Mouse (Mus musculus) NIH3T3 (cell line): ENCODE results near the gene Sema4d.
"Not testable (repeated sequence)": the region's sequence is repeated elsewhere in the genome, so short reads cannot be mapped to it uniquely, and the experiment has no call there.

Experiments
- DNase-seq: peaks from one replicate; pipeline ENCODE4 v3.0.0-alpha.2; 2012; ENCODE audit warnings: low read depth

Gene Sema4d

GRCm38 (mm10) chr13:51679332-51679731 lies 114.2 kb downstream of the Sema4d start:
- no peak for DNase-seq

DNA sequence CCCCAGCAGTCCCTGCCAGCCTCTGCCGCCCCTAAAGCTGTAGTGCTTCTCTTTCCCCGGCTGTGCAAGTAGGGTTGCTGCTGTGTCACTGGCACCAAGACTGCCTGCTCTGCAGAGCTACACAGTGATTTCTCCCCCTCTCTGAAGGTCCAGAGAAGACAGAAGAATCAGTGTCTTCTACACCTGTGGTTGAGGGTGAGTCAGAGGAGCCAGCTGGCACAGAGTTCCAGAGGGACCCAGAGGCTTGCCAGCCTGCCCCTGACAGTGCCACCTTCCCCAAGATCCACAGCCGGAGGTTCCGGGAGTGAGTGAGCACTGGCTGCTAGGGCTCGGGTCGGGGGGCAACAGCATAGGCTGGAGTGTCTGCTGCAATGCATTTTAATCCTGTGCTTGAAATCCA lies 114.9 kb downstream of the Sema4d start:
- DNase-seq, result no peak

- DNase-seq, result no peak
Measured at GRCm38 (mm10) chr13:51677630-51678185, 115.8 kb downstream of the Sema4d start.

- DNase-seq, result no peak
Measured at GRCm38 (mm10) chr13:51677041-51677440, 116.5 kb downstream of the Sema4d start.

- peak; percentile 42 for DNase-seq
Measured at GRCm38 (mm10) chr13:51676641-51677040, 116.9 kb downstream of the Sema4d start.

DNA sequence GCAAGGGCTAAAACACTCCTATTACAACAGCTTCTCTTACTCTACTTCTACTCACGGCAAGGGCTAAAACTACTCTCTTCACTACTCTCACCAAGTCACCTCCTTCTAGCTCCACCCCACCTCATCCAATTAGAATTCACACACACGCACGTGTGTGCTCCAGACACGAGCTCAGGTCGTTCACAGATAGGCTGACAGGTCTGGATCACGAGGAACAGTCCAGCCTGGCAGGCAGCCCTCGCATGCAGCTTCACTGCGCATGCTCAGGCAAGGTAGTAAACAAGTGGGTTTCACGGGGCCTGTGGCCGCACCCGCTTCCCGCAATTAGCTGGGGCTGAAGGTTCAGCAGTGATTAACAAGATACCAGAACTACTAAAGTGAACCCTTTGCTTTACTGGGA lies 125.4 kb downstream of the Sema4d start:
- not testable (repeated sequence) for DNase-seq

GRCm38 (mm10) chr13:51663561-51663960 lies 130.0 kb downstream of the Sema4d start:
- no peak for DNase-seq

- no peak for DNase-seq
Measured at GRCm38 (mm10) chr13:51659573-51659972, 134.0 kb downstream of the Sema4d start.

GRCm38 (mm10) chr13:51658094-51658493 lies 135.5 kb downstream of the Sema4d start:
- DNase-seq, result no peak

- no peak for DNase-seq
Measured at GRCm38 (mm10) chr13:51656516-51657235, 136.9 kb downstream of the Sema4d start.

GRCm38 (mm10) chr13:51653961-51654360 lies 139.6 kb downstream of the Sema4d start:
- no peak for DNase-seq

DNA sequence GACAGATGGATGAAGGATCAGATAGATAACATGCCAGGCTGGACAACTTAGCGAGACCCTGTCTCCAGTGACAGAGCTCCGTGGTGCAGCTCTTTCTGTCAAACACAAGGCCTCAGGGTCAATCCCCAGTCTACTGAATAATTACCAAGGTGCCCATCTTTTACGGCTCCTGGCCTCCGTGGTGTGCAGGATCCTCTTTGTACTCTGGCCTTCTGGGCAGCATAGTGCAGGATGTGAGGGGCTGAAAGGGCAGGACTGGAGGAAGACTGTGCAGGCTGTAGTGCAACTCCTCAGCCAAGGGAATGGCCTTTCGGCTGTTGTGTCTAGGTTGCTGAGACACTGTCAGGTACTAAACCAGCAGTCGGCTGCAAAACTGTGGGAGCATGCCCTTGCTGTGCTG lies 140.4 kb downstream of the Sema4d start:
- no peak for DNase-seq

DNA sequence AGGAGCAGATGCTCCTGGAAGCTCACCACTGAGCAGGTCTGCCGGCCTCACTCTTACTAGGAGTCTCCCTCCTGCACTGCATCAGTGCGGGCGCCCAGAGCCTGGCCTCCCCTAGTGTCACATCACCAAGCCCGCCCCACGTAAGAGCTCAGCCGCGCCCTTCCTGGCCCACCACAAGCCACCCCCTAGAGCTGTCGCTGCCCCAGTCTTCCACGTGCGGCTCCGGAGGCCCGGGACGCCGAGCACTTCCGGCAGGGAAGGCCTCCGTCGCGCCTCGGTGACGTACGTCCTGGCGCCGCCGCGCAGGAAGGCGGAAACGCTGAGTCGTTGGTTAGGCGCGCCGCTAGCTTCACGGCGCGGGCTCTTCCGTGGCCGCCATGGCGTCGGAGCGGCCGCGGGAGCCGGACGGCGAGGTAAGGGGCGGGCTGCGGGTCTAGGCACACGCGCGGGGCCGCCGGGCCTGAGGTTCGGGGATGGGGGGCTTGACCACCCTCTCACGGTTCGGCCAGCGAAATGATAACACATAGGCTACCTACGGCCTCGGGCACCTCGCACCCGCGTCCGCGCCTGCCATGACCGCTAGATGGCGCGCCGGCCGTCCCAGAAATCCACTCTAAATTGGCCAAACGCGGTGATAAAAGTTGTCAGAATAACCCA lies 142.0 kb downstream of the Sema4d start, which contains the start of gene Secisbp2:
Secisbp2 (plus strand) TSS at position 290 of the 657 bp plus-strand sequence.
- DNase-seq, result peak; percentile 95

DNA sequence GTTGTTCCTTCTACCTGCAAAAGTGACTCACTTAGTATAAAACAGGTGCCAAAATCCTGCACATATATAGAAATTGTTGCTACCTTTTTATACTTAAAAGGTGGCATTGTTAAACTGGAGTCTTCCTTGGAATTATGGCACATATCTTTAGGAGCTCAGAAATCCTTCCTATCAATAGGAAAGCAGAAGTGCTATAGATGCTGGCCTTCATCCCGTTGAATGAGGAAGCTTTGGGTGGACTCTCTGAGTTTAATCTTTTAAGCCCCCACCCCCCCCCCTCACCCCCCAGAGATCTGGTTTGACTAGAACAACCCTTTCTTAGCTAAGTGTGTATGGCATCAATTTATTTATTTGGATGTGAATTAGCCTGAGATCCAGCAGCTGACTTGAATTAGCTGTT lies 143.8 kb downstream of the Sema4d start:
- no peak for DNase-seq

DNA sequence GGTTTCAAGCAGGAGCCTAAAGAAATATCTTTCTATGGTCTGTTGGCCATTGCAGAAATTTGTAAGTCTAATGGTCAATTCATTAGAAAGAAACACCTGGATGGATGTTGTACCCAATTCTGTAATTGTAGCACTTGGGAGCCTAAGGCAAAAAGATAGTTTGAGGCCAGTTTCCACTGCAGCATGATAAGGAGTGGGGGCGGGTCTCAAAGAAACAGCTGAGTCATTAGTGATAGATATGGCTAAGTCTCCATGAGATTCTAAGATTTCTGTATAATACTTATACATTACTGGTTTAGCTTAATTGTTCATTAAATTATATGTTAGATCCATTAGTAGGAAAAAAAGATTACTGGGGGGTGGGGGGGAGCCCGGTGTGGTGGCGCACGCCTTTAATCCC lies 145.3 kb downstream of the Sema4d start:
- DNase-seq, result no peak

DNA sequence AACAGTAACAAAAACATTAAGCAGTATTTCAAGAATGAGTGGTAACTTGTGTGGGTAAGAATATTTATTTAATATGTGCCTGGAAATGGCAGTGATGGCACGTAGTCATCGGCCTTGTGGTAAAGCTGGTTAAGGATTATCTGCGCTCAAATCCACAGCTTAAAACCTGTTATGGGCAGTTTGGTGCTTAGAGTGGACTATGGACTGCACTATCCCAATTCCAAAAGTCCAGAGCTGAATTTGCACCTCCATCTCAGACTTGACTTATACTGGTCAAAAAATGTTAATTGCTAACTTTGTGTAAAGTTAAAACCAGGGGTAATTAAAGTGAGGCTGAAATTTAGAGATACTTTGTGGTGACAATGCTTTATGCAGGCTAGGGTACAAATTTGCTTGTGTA lies 145.8 kb downstream of the Sema4d start:
- DNase-seq, result peak; percentile 9

DNA sequence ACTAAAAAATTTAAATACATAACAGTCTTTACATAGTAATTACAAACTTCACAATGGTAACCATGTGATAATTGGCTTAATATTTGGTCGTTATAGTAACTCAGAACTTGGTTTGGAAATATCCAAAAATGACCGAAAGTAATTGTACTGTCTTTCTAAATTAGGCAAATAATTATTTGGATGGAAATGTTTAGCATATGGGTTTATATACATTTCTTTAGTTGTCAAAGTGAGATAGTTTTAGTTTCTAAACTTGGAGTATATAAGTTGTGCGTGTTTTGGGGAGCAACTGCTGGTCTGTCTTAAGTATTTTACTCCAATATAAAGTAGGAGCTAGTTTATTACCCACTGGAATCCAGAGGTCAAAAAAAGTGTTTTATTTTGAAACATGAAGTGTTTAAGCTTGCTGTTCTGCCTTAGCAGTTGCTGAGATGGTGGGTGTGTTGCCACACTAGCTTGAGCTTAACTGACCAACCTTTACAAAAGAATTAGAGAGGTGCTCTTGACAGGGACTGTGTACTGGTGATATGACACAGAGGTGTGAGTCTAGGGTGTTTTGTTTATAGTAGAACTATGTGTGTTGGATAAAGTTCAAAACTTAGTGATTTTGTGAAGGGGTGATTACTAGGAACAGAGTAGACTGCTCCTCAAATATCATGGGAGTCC lies 147.1 kb downstream of the Sema4d start:
- DNase-seq, result no peak

DNA sequence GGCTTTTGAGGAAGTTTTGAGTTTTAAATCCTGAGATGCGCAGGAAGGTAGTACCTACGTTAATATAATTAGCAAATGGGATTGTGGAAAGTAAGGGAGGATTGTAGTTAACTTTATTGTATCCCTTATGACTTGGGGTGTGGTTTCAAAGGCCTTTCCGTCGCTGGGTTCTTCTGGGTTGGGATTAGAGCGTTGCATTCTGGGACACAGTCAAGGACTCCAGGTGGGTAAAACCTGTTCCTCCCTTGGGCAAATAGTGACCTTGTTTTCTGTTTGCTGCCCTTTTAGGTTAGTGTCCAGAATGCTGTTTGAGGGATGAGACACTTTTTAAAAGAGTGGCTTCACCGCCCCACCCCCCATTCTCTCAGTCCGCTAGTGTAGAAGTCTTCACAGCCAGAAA lies 147.7 kb downstream of the Sema4d start:
- peak; percentile 23 for DNase-seq

- peak; percentile 98 for DNase-seq
Measured at GRCm38 (mm10) chr13:51644829-51645789, 148.4 kb downstream of the Sema4d start, which contains the start of gene Cks2. Gene Cks2, plus strand, starts transcription at chr13:51645232.

- DNase-seq, result no peak
Measured at GRCm38 (mm10) chr13:51643924-51644828, 149.4 kb downstream of the Sema4d start.
